Mouse (Mus musculus) E14TG2a.4 (cell line): ENCODE results near the gene Fxyd5.

ENCODE experiments used
- CTCF ChIP-seq: conservative IDR thresholded peaks from 2 replicates; pipeline ENCODE4 v1.5.1; 2014; ENCODE audit warnings: low read length
- POU5F1 ChIP-seq: IDR thresholded peaks from 2 replicates; pipeline ENCODE4 v1.6.1; 2014; ENCODE audit warnings: low read length, borderline replicate concordance

- TF ChIP-seq CTCF (no peak), POU5F1 (no peak)
Measured at GRCm38 (mm10) chr7:31002650-31003049, 39.6 kb downstream of the Fxyd5 start.
